Mouse (Mus musculus): ENCODE data around the gene Rgl2. TPM values are rescaled to one million over a fixed set of nuclear protein-coding genes. Genes with fewer than 3 reads are reported as not detected.
"Not testable (repeated sequence)": the region's sequence is repeated elsewhere in the genome, so short reads cannot be mapped to it uniquely, and the experiment has no call there.

Gene Rgl2
- polyA plus RNA-seq, 1 experiment from 2014 or later: 52.3 TPM

- not testable (repeated sequence) for H3K4me2 ChIP-seq (ENCODE audit: low read length); H3K4me3 ChIP-seq (replicated peaks; ENCODE audit: low read length); H3K9me3 ChIP-seq (ENCODE audit: control insufficient read depth, low read length); H3K27ac ChIP-seq (ENCODE audit: low read length); H3K4me1 ChIP-seq (replicated peaks; ENCODE audit: control insufficient read depth, insufficient read depth, low read length); H3K9ac ChIP-seq (replicated peaks; ENCODE audit: low read depth, low read length); H3K36me3 ChIP-seq (ENCODE audit: control insufficient read depth, insufficient read depth); H3K27me3 ChIP-seq (replicated peaks; ENCODE audit: control insufficient read depth, insufficient read depth, low read length); ATAC-seq
- WGBS: 88% methylated on average over 4 of the region's 4 CpGs
Measured at GRCm38 (mm10) chr17:33893011-33893410, 36.3 kb upstream of the Rgl2 start.

DNA sequence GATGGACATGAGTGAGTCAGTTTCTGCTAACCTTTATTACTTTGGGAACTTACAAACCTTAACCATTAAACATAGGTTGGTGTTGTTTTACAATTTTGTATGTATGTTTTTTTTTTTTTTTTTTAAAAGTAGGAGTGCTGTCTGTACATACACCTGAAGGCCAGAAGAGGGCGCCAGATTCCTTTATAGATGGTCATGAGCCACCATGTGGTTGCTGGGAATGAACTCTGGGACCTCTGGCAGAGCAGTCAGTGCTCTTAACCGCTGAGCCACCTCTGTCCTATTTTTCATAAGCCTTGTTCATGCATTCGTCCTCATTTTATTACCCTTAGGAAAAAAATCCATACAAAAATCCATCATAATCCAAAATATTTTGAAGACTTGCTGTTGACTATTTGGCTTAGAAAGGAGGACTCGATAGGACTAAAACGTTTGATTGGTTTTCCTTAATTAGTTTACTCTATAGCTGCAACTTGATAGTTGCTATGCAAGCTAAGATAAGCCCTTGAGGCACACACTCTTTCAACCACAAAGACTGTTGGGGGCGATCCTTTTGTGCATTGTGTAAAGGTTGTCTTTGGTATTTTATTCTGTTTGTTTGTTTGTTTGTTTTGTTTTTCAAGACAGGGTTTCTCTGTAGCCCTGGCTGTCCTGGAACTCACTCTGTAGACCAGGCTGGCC is 32.1 kb upstream of the Rgl2 start:
- H3K36me3 ChIP-seq (ENCODE audit: control insufficient read depth, insufficient read depth): no peaks in the 10 kb centered on the region
- H3K9ac ChIP-seq (replicated peaks; ENCODE audit: low read depth, low read length): no peak overlapping the region
- no peak overlapping the region for H3K27ac ChIP-seq (ENCODE audit: low read length)
- 43% methylated on average over 6 of the region's 6 CpGs for whole genome bisulfite sequencing
- no peaks in the 10 kb centered on the region for H3K4me1 ChIP-seq (replicated peaks; ENCODE audit: control insufficient read depth, insufficient read depth, low read length)
- H3K9me3 ChIP-seq (ENCODE audit: control insufficient read depth, low read length): no peaks in the 10 kb centered on the region
- no peak overlapping the region for H3K4me2 ChIP-seq (ENCODE audit: low read length)
- H3K27me3 ChIP-seq (replicated peaks; ENCODE audit: control insufficient read depth, insufficient read depth, low read length): no peaks in the 10 kb centered on the region
- no peak for ATAC-seq
- no peak overlapping the region for H3K4me3 ChIP-seq (replicated peaks; ENCODE audit: low read length)

GRCm38 (mm10) chr17:33898193-33898592 is 31.1 kb upstream of the Rgl2 start:
- H3K27ac ChIP-seq (ENCODE audit: low read length); H3K4me1 ChIP-seq (replicated peaks; ENCODE audit: control insufficient read depth, insufficient read depth, low read length); H3K4me3 ChIP-seq (replicated peaks; ENCODE audit: low read length); H3K9me3 ChIP-seq (ENCODE audit: control insufficient read depth, low read length); H3K27me3 ChIP-seq (replicated peaks; ENCODE audit: control insufficient read depth, insufficient read depth, low read length); ATAC-seq; H3K4me2 ChIP-seq (ENCODE audit: low read length); H3K9ac ChIP-seq (replicated peaks; ENCODE audit: low read depth, low read length); H3K36me3 ChIP-seq (ENCODE audit: control insufficient read depth, insufficient read depth): not testable (repeated sequence)
- WGBS: 87% methylated on average over 4 of the region's 4 CpGs

- Histone ChIP-seq H3K9me3 (ENCODE audit: control insufficient read depth, low read length) (no peaks in the 10 kb centered on the region), H3K9ac (replicated peaks; ENCODE audit: low read depth, low read length) (no peak overlapping the region), H3K4me2 (ENCODE audit: low read length) (no peak overlapping the region), H3K27ac (ENCODE audit: low read length) (no peak overlapping the region), H3K27me3 (replicated peaks; ENCODE audit: control insufficient read depth, insufficient read depth, low read length) (no peaks in the 10 kb centered on the region), H3K4me3 (replicated peaks; ENCODE audit: low read length) (no peak overlapping the region), H3K36me3 (ENCODE audit: control insufficient read depth, insufficient read depth) (no peaks in the 10 kb centered on the region), H3K4me1 (replicated peaks; ENCODE audit: control insufficient read depth, insufficient read depth, low read length) (no peaks in the 10 kb centered on the region)
- 77% methylated on average over 4 of the region's 4 CpGs for WGBS
- ATAC-seq: no peak
Measured at GRCm38 (mm10) chr17:33899642-33900041, 29.7 kb upstream of the Rgl2 start.

- H3K9me3 ChIP-seq (ENCODE audit: control insufficient read depth, low read length): no peaks in the 10 kb centered on the region
- no peak overlapping the region for H3K4me3 ChIP-seq (replicated peaks; ENCODE audit: low read length)
- ATAC-seq: no peak
- H3K36me3 ChIP-seq (ENCODE audit: control insufficient read depth, insufficient read depth): no peaks in the 10 kb centered on the region
- no peak overlapping the region for H3K9ac ChIP-seq (replicated peaks; ENCODE audit: low read depth, low read length)
- H3K4me1 ChIP-seq (replicated peaks; ENCODE audit: control insufficient read depth, insufficient read depth, low read length): no peaks in the 10 kb centered on the region
- WGBS: 68% methylated on average over 7 of the region's 7 CpGs
- H3K4me2 ChIP-seq (ENCODE audit: low read length): no peak overlapping the region
- H3K27ac ChIP-seq (ENCODE audit: low read length): no peak overlapping the region
- H3K27me3 ChIP-seq (replicated peaks; ENCODE audit: control insufficient read depth, insufficient read depth, low read length): no peaks in the 10 kb centered on the region
Measured at GRCm38 (mm10) chr17:33900281-33900988, 28.9 kb upstream of the Rgl2 start.

GRCm38 (mm10) chr17:33900989-33901314 is 28.4 kb upstream of the Rgl2 start:
- Histone ChIP-seq H3K27ac (ENCODE audit: low read length) (no peak overlapping the region), H3K36me3 (ENCODE audit: control insufficient read depth, insufficient read depth) (no peaks in the 10 kb centered on the region), H3K9ac (replicated peaks; ENCODE audit: low read depth, low read length) (no peak overlapping the region), H3K4me1 (replicated peaks; ENCODE audit: control insufficient read depth, insufficient read depth, low read length) (no peaks in the 10 kb centered on the region), H3K4me2 (ENCODE audit: low read length) (no peak overlapping the region), H3K9me3 (ENCODE audit: control insufficient read depth, low read length) (no peaks in the 10 kb centered on the region), H3K27me3 (replicated peaks; ENCODE audit: control insufficient read depth, insufficient read depth, low read length) (no peaks in the 10 kb centered on the region), H3K4me3 (replicated peaks; ENCODE audit: low read length) (no peak overlapping the region)
- 85% methylated on average over 4 of the region's 4 CpGs for WGBS
- ATAC-seq: no peak

GRCm38 (mm10) chr17:33901653-33902052 is 27.7 kb upstream of the Rgl2 start:
- H3K4me2 ChIP-seq (ENCODE audit: low read length): no peak overlapping the region
- 77% methylated on average over 4 of the region's 4 CpGs for WGBS
- ATAC-seq: no peak

DNA sequence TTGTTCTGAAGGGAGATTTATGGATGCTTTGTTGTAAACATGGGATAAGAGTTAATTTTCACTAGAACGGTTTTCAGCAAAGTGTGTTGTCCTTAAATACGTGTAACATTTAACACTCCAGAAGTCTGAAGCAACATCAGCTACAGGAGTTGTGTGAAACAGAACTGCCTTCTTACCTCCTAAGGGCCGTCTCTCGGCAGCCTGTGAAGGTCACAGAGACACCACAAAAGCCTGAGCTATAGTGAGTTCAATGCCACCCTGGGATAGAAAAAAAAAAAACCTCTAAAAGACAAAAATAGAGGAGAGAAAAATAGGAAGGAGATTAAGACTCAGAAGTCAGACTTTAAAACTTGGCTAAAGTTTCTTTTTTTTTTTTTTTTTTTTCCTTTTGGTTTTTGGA is 27.3 kb upstream of the Rgl2 start:
- no peak overlapping the region for H3K4me2 ChIP-seq (ENCODE audit: low read length)
- no peaks in the 10 kb centered on the region for H3K36me3 ChIP-seq (ENCODE audit: control insufficient read depth, insufficient read depth)
- H3K27me3 ChIP-seq (replicated peaks; ENCODE audit: control insufficient read depth, insufficient read depth, low read length): no peaks in the 10 kb centered on the region
- ATAC-seq: no peak
- no peaks in the 10 kb centered on the region for H3K9me3 ChIP-seq (ENCODE audit: control insufficient read depth, low read length)
- no peak overlapping the region for H3K4me3 ChIP-seq (replicated peaks; ENCODE audit: low read length)
- 78% methylated on average over 4 of the region's 4 CpGs for WGBS
- no peak overlapping the region for H3K27ac ChIP-seq (ENCODE audit: low read length)
- H3K4me1 ChIP-seq (replicated peaks; ENCODE audit: control insufficient read depth, insufficient read depth, low read length): no peaks in the 10 kb centered on the region
- no peak overlapping the region for H3K9ac ChIP-seq (replicated peaks; ENCODE audit: low read depth, low read length)

More at GRCm38 (mm10) chr17:33901653-33902052, 27.7 kb upstream of the Rgl2 start:
- H3K27ac ChIP-seq (ENCODE audit: low read length): no peak overlapping the region
- no peaks in the 10 kb centered on the region for H3K36me3 ChIP-seq (ENCODE audit: control insufficient read depth, insufficient read depth)
- H3K27me3 ChIP-seq (replicated peaks; ENCODE audit: control insufficient read depth, insufficient read depth, low read length): no peaks in the 10 kb centered on the region
- H3K9me3 ChIP-seq (ENCODE audit: control insufficient read depth, low read length): no peaks in the 10 kb centered on the region
- no peak overlapping the region for H3K4me3 ChIP-seq (replicated peaks; ENCODE audit: low read length)
- H3K9ac ChIP-seq (replicated peaks; ENCODE audit: low read depth, low read length): no peak overlapping the region
- H3K4me1 ChIP-seq (replicated peaks; ENCODE audit: control insufficient read depth, insufficient read depth, low read length): no peaks in the 10 kb centered on the region

- WGBS: 87% methylated on average over 7 of the region's 7 CpGs
- H3K36me3 ChIP-seq (ENCODE audit: control insufficient read depth, insufficient read depth): no peaks in the 10 kb centered on the region
- no peak overlapping the region for H3K27ac ChIP-seq (ENCODE audit: low read length)
- H3K4me2 ChIP-seq (ENCODE audit: low read length): no peak overlapping the region
- H3K4me1 ChIP-seq (replicated peaks; ENCODE audit: control insufficient read depth, insufficient read depth, low read length): no peaks in the 10 kb centered on the region
- no peak for ATAC-seq
- H3K9ac ChIP-seq (replicated peaks; ENCODE audit: low read depth, low read length): no peak overlapping the region
- no peaks in the 10 kb centered on the region for H3K9me3 ChIP-seq (ENCODE audit: control insufficient read depth, low read length)
- H3K27me3 ChIP-seq (replicated peaks; ENCODE audit: control insufficient read depth, insufficient read depth, low read length): no peaks in the 10 kb centered on the region
- H3K4me3 ChIP-seq (replicated peaks; ENCODE audit: low read length): no peak overlapping the region
Measured at GRCm38 (mm10) chr17:33902491-33902890, 26.9 kb upstream of the Rgl2 start.

Measured in forebrain, embryonic 16.5 days (tissue).